Mouse (Mus musculus): ENCODE results near the gene Bcar3. TPM values are rescaled to one million over a fixed set of nuclear protein-coding genes. Genes with fewer than 3 reads are reported as not detected.

Bcar3 gene
- total and polyA plus RNA-seq, 3 experiments: 47.4 to 61.2 (median 52.0) TPM

DNA sequence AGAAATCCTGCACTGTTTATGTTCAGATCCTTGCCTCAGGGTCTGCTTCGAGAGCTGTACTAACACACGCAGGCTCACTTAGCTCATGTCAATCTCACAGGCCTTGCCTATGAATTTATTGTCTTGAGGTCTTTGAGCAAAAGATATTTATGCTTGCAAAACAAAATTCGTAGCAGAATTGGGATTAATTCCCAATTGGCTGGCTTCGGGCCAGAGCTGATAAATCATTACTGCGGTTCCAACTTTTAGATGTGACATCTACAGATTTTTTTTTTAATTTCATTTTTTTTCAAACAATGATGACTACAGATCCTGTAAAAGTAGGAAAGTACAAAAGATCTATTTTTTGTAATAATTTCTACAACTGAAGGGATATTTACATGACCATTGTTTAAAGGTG, 86.8 kb downstream of the Bcar3 start:
- dilution Hi-C loops (cut with MboI; ENCODE audit: extremely low pct_ligation_motif_present, extremely low pct_unique_long_range_greater_than_20kb, low sequenced_read_pairs): no loop called here
- no peak for TF ChIP-seq ZC3H11A (IDR thresholded peaks at IDR 0.05; ENCODE audit: low read depth, low read length)
- no peaks in the 10 kb centered on the region for H3K27me3 ChIP-seq (replicated peaks)
- H3K9me3 ChIP-seq (replicated peaks; ENCODE audit: low read length): no peaks in the 10 kb centered on the region
- in situ Hi-C loops (cut with MboI; ENCODE audit: low pct_ligation_motif_present, low pct_unique_long_range_greater_than_20kb, low sequenced_read_pairs): loop anchor here (5.0 kb wide), 1 partner anchor 38 kb away; no protein-coding TSS in a partner anchor
- peaks cover 25 to 49% of the 10 kb centered on the region in 2 experiments for H3K4me1 ChIP-seq (ENCODE audit: control insufficient read depth in 1 of 2, insufficient read depth in 2 of 2)
- H3K9ac ChIP-seq (ENCODE audit: insufficient read depth, low read depth): no peak overlapping the region
- no peak overlapping the region for H3K4me3 ChIP-seq (replicated peaks in 1 of 3; ENCODE audit: low read depth in 2 of 3, low read length in 2 of 3, poor library complexity in 1 of 3)
- DNase-seq (ENCODE audit: extremely low read depth): no peak
- H3K27ac ChIP-seq (ENCODE audit: insufficient read depth, low read depth): no peak overlapping the region
- no peaks in the 10 kb centered on the region for H3K79me2 ChIP-seq (replicated peaks; ENCODE audit: control insufficient read depth, extremely low read depth, insufficient read depth, poor library complexity, severe bottlenecking)
- no peak overlapping the region for H3K4me2 ChIP-seq (ENCODE audit: insufficient read depth, low read depth, poor library complexity, severe bottlenecking)
- peaks cover 2 to 3% of the 10 kb centered on the region in 2 experiments for H3K36me3 ChIP-seq (replicated peaks in 1 of 2; ENCODE audit: control insufficient read depth in 1 of 2, insufficient read depth in 1 of 2, low read length in 1 of 2)

DNA sequence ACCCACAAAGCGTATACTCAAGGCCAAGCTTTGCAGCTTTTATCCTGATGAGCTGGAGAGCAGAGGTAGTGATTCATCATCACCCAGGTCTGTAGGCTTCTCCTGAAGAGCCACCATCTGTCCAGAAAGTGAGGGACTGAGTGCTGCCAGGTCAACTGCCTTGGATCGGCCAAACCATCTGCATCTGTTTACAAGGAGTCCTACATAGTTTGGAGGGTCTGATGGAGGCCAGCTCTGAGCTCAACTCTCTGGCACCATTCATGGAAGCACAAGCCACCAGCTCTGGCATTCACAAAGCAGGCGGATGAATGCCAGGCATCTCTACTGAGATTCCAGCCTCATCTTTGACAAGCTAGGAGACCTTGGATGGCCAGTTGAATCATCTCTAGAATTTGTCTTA, 87.7 kb downstream of the Bcar3 start:
- in situ Hi-C loops (cut with MboI; ENCODE audit: low pct_ligation_motif_present, low pct_unique_long_range_greater_than_20kb, low sequenced_read_pairs): loop anchor here (5.0 kb wide), 1 partner anchor 39 kb away; no protein-coding TSS in a partner anchor
- Histone ChIP-seq H3K79me2 (replicated peaks; ENCODE audit: control insufficient read depth, extremely low read depth, insufficient read depth, poor library complexity, severe bottlenecking) (no peaks in the 10 kb centered on the region), H3K4me3 (replicated peaks in 1 of 3; ENCODE audit: low read depth in 2 of 3, low read length in 2 of 3, poor library complexity in 1 of 3) (no peak overlapping the region), H3K27ac (ENCODE audit: insufficient read depth, low read depth) (no peak overlapping the region), H3K36me3 (replicated peaks in 1 of 2; ENCODE audit: control insufficient read depth in 1 of 2, insufficient read depth in 1 of 2, low read length in 1 of 2) (peaks cover 5 to 7% of the 10 kb centered on the region in 2 experiments), H3K4me1 (ENCODE audit: control insufficient read depth in 1 of 2, insufficient read depth in 2 of 2) (peaks cover 19 to 41% of the 10 kb centered on the region in 2 experiments), H3K27me3 (replicated peaks) (no peaks in the 10 kb centered on the region), H3K4me2 (ENCODE audit: insufficient read depth, low read depth, poor library complexity, severe bottlenecking) (no peak overlapping the region), H3K9me3 (replicated peaks; ENCODE audit: low read length) (no peaks in the 10 kb centered on the region), H3K9ac (ENCODE audit: insufficient read depth, low read depth) (no peak overlapping the region)
- DNase-seq (ENCODE audit: extremely low read depth): no peak
- dilution Hi-C loops (cut with MboI; ENCODE audit: extremely low pct_ligation_motif_present, extremely low pct_unique_long_range_greater_than_20kb, low sequenced_read_pairs): no loop called here
- TF ChIP-seq ETS1 (conservative IDR thresholded peaks at IDR 0.05; ENCODE audit: low read depth, low read length) (no peak), TCF12 (IDR thresholded peaks at IDR 0.05; ENCODE audit: low read depth, low read length) (no peak), MAFK (IDR thresholded peaks at IDR 0.05; ENCODE audit: insufficient replicate concordance, low read length) (no peak), SIN3A (IDR thresholded peaks at IDR 0.05; ENCODE audit: low read length) (no peak)

DNA sequence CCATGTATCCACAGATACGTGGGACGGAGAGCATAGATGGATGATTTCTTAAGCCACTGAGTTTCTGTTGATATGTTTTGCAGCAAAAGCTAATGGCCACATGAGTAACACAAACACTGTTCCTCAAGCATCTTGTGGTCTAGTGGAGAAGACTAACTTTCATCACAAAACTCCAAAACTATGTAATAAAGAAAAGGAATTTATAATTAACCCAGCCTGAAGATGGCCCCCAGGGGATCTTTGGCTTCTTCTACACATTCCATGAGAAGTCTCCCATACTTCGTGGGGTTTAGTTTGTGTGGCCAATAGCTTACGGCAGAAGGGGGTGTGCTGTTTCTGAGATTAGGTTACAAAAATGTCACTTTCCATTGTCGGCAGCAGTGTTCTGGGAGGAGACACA, 92.5 kb downstream of the Bcar3 start:
- no peaks in the 10 kb centered on the region; the same call in 1 of the 2 replicates for H3K79me2 ChIP-seq (replicated peaks; ENCODE audit: control insufficient read depth, extremely low read depth, insufficient read depth, poor library complexity, severe bottlenecking)
- peaks cover 5 to 42% of the 10 kb centered on the region in 2 experiments; a peak in 3 of 4 replicates for H3K4me1 ChIP-seq (ENCODE audit: control insufficient read depth in 1 of 2, insufficient read depth in 2 of 2)
- H3K36me3 ChIP-seq (replicated peaks in 1 of 2; ENCODE audit: control insufficient read depth in 1 of 2, insufficient read depth in 1 of 2, low read length in 1 of 2): peaks cover 2 to 6% of the 10 kb centered on the region in 2 experiments
- no peak overlapping the region for H3K9ac ChIP-seq (ENCODE audit: insufficient read depth, low read depth)
- TF ChIP-seq CHD2 (IDR thresholded peaks at IDR 0.05; ENCODE audit: low read length): no peak
- TF ChIP-seq NELFE (IDR thresholded peaks at IDR 0.05; ENCODE audit: low read depth, low read length): no peak
- no peak for TF ChIP-seq ZKSCAN1 (IDR thresholded peaks at IDR 0.05; ENCODE audit: borderline replicate concordance, low read depth, low read length)
- no peak for TF ChIP-seq POLR2A (IDR thresholded peaks at IDR 0.05; ENCODE audit: low read depth, low read length)
- TF ChIP-seq PAX5 (IDR thresholded peaks at IDR 0.05; ENCODE audit: low read length): no peak
- no peaks in the 10 kb centered on the region for H3K9me3 ChIP-seq (replicated peaks; ENCODE audit: low read length)
- in situ Hi-C loops (cut with MboI; ENCODE audit: low pct_ligation_motif_present, low pct_unique_long_range_greater_than_20kb, low sequenced_read_pairs): no loop called here
- H3K4me2 ChIP-seq (ENCODE audit: insufficient read depth, low read depth, poor library complexity, severe bottlenecking): no peak overlapping the region
- dilution Hi-C loops (cut with MboI; ENCODE audit: extremely low pct_ligation_motif_present, extremely low pct_unique_long_range_greater_than_20kb, low sequenced_read_pairs): no loop called here
- no peak overlapping the region for H3K4me3 ChIP-seq (replicated peaks in 1 of 3; ENCODE audit: low read depth in 2 of 3, low read length in 2 of 3, poor library complexity in 1 of 3)
- H3K27me3 ChIP-seq (replicated peaks): no peaks in the 10 kb centered on the region
- no peak for DNase-seq (ENCODE audit: extremely low read depth)
- H3K27ac ChIP-seq (ENCODE audit: insufficient read depth, low read depth): no peak overlapping the region
